Mouse (Mus musculus): ENCODE results near the gene Os9. TPM values are rescaled to one million over a fixed set of nuclear protein-coding genes. Genes with fewer than 3 reads are reported as not detected.

Gene Os9
- total and polyA plus RNA-seq, 3 experiments, result 24.4 to 25.6 (median 25.1) TPM

- H3K27me3 ChIP-seq (ENCODE audit: control insufficient read depth, insufficient read depth, low read length), result peaks cover 5% of the 10 kb centered on the region; the same call in 1 of the 2 replicates
- H3K4me3 ChIP-seq, result no peak overlapping the region
- H3K36me3 ChIP-seq (ENCODE audit: control insufficient read depth, insufficient read depth, low read length), result no peaks in the 10 kb centered on the region
- TF ChIP-seq EP300 (IDR thresholded peaks at IDR 0.05; ENCODE audit: insufficient read depth, low read depth, low read length), result no peak
- TF ChIP-seq CTCF (IDR thresholded peaks at IDR 0.05), result no peak
- TF ChIP-seq POLR2A (IDR thresholded peaks at IDR 0.05; ENCODE audit: insufficient read depth, low read depth, low read length), result no peak
- no peak overlapping the region for H3K9ac ChIP-seq (ENCODE audit: low read depth, low read length)
- peaks cover 3% of the 10 kb centered on the region; the same call in 1 of the 2 replicates for H3K4me1 ChIP-seq (ENCODE audit: control insufficient read depth, insufficient read depth, low read length)
- WGBS, result 53% methylated on average over 3 of the region's 3 CpGs
- DNase-seq, result no peak
- intact Hi-C loops (cut with DNase I), result no loop called here
- H3K27ac ChIP-seq, result no peak overlapping the region
- no peaks in the 10 kb centered on the region for H3K79me2 ChIP-seq (replicated peaks; ENCODE audit: control insufficient read depth, insufficient read depth, low read length)
These were observed 39.8 kb upstream of the Os9 start for GRCm38 (mm10) chr10:127160728-127161127.

GRCm38 (mm10) chr10:127160081-127160480 lies 39.1 kb upstream of the Os9 start:
- 69% methylated on average over 9 of the region's 9 CpGs for WGBS
- peaks cover 3% of the 10 kb centered on the region; the same call in 1 of the 2 replicates for H3K4me1 ChIP-seq (ENCODE audit: control insufficient read depth, insufficient read depth, low read length)
- no peak for TF ChIP-seq CTCF (IDR thresholded peaks at IDR 0.05)

GRCm38 (mm10) chr10:127158471-127158870 lies 37.5 kb upstream of the Os9 start:
- H3K79me2 ChIP-seq (replicated peaks; ENCODE audit: control insufficient read depth, insufficient read depth, low read length), result no peaks in the 10 kb centered on the region
- no peaks in the 10 kb centered on the region for H3K4me1 ChIP-seq (ENCODE audit: control insufficient read depth, insufficient read depth, low read length)
- no peak overlapping the region for H3K4me3 ChIP-seq
- H3K9ac ChIP-seq (ENCODE audit: low read depth, low read length), result no peak overlapping the region
- 62% methylated on average over 3 of the region's 3 CpGs for WGBS
- intact Hi-C loops (cut with DNase I), result no loop called here
- no peak for DNase-seq
- no peak overlapping the region for H3K27ac ChIP-seq
- no peaks in the 10 kb centered on the region for H3K36me3 ChIP-seq (ENCODE audit: control insufficient read depth, insufficient read depth, low read length)
- no peaks in the 10 kb centered on the region for H3K27me3 ChIP-seq (ENCODE audit: control insufficient read depth, insufficient read depth, low read length)
- TF ChIP-seq EP300 (IDR thresholded peaks at IDR 0.05; ENCODE audit: insufficient read depth, low read depth, low read length) (no peak), CTCF (IDR thresholded peaks at IDR 0.05) (no peak)

More at GRCm38 (mm10) chr10:127160081-127160480, 39.1 kb upstream of the Os9 start:
- Histone ChIP-seq H3K27ac (no peak overlapping the region), H3K79me2 (replicated peaks; ENCODE audit: control insufficient read depth, insufficient read depth, low read length) (no peaks in the 10 kb centered on the region), H3K27me3 (ENCODE audit: control insufficient read depth, insufficient read depth, low read length) (0 out of 2 replicates have a peak, but pooled peaks cover under 1% of the 10 kb centered on the region), H3K4me3 (no peak overlapping the region), H3K36me3 (ENCODE audit: control insufficient read depth, insufficient read depth, low read length) (no peaks in the 10 kb centered on the region), H3K9ac (ENCODE audit: low read depth, low read length) (no peak overlapping the region)
- DNase-seq, result no peak
- intact Hi-C loops (cut with DNase I), result no loop called here

- intact Hi-C loops (cut with DNase I), result no loop called here
- no peak for DNase-seq
- 86% methylated on average over 1 of the region's 1 CpGs for WGBS
- H3K36me3 ChIP-seq (ENCODE audit: control insufficient read depth, insufficient read depth, low read length), result no peaks in the 10 kb centered on the region
- no peaks in the 10 kb centered on the region for H3K27me3 ChIP-seq (ENCODE audit: control insufficient read depth, insufficient read depth, low read length)
- no peaks in the 10 kb centered on the region for H3K79me2 ChIP-seq (replicated peaks; ENCODE audit: control insufficient read depth, insufficient read depth, low read length)
- H3K4me1 ChIP-seq (ENCODE audit: control insufficient read depth, insufficient read depth, low read length), result no peaks in the 10 kb centered on the region
- TF ChIP-seq CTCF (IDR thresholded peaks at IDR 0.05) (no peak), POLR2A (IDR thresholded peaks at IDR 0.05; ENCODE audit: insufficient read depth, low read depth, low read length) (no peak), EP300 (IDR thresholded peaks at IDR 0.05; ENCODE audit: insufficient read depth, low read depth, low read length) (no peak)
- no peak overlapping the region for H3K4me3 ChIP-seq
- no peak overlapping the region for H3K9ac ChIP-seq (ENCODE audit: low read depth, low read length)
- no peak overlapping the region for H3K27ac ChIP-seq
These were observed 35.6 kb upstream of the Os9 start for GRCm38 (mm10) chr10:127156511-127156910.

- Histone ChIP-seq H3K4me3 (no peak overlapping the region), H3K27me3 (ENCODE audit: control insufficient read depth, insufficient read depth, low read length) (no peaks in the 10 kb centered on the region), H3K4me1 (ENCODE audit: control insufficient read depth, insufficient read depth, low read length) (no peaks in the 10 kb centered on the region), H3K79me2 (replicated peaks; ENCODE audit: control insufficient read depth, insufficient read depth, low read length) (no peaks in the 10 kb centered on the region), H3K27ac (no peak overlapping the region), H3K9ac (ENCODE audit: low read depth, low read length) (no peak overlapping the region), H3K36me3 (ENCODE audit: control insufficient read depth, insufficient read depth, low read length) (no peaks in the 10 kb centered on the region)
- TF ChIP-seq POLR2A (IDR thresholded peaks at IDR 0.05; ENCODE audit: insufficient read depth, low read depth, low read length) (no peak), EP300 (IDR thresholded peaks at IDR 0.05; ENCODE audit: insufficient read depth, low read depth, low read length) (no peak), CTCF (IDR thresholded peaks at IDR 0.05) (no peak)
- intact Hi-C loops (cut with DNase I), result no loop called here
- DNase-seq, result no peak
- WGBS, result 95% methylated on average over 1 of the region's 1 CpGs
These were observed 35.2 kb upstream of the Os9 start for GRCm38 (mm10) chr10:127156089-127156488.

- 84% methylated on average over 5 of the region's 5 CpGs for WGBS
- Histone ChIP-seq H3K36me3 (ENCODE audit: control insufficient read depth, insufficient read depth, low read length) (no peaks in the 10 kb centered on the region), H3K9ac (ENCODE audit: low read depth, low read length) (no peak overlapping the region), H3K27me3 (ENCODE audit: control insufficient read depth, insufficient read depth, low read length) (no peaks in the 10 kb centered on the region), H3K4me1 (ENCODE audit: control insufficient read depth, insufficient read depth, low read length) (no peaks in the 10 kb centered on the region), H3K79me2 (replicated peaks; ENCODE audit: control insufficient read depth, insufficient read depth, low read length) (no peaks in the 10 kb centered on the region), H3K27ac (no peak overlapping the region), H3K4me3 (no peak overlapping the region)
- no peak for DNase-seq
- intact Hi-C loops (cut with DNase I), result no loop called here
- no peak for TF ChIP-seq POLR2A (IDR thresholded peaks at IDR 0.05; ENCODE audit: insufficient read depth, low read depth, low read length)
- TF ChIP-seq EP300 (IDR thresholded peaks at IDR 0.05; ENCODE audit: insufficient read depth, low read depth, low read length), result no peak
- TF ChIP-seq CTCF (IDR thresholded peaks at IDR 0.05), result no peak
These were observed 33.7 kb upstream of the Os9 start for GRCm38 (mm10) chr10:127154652-127155051.
